Mouse (Mus musculus) liver, embryonic 14.5 days (tissue): ENCODE measurements at regions not wholly inside any gene's neighbourhood (a gene's known extent, or its start where the extent isn't known, plus 50 kb on each side); places are given as distances from the start of the nearest gene placed in this dataset.

Experiments
- ATAC-seq: fragments of 200-750 bp; cut with Nextera tagmentation; 2 replicates; pipeline ENCODE4 v1.8.0; 2017; ENCODE audit warnings: moderate number of reproducible peaks, mild to moderate bottlenecking, moderate library complexity; ENCODE audit not compliant: insufficient read depth
- DNase-seq, 3 experiments: peaks; one replicate each; pipeline ENCODE4 v3.0.0-alpha.2; 2012 to 2013; ENCODE audit warnings: low read depth in 3 of 3, low spot score in 3 of 3
- H3K27ac ChIP-seq: fragments of 300-500 bp; sonication (generic); 2 replicates; pipeline ENCODE4 v1.5.1; 2014; ENCODE audit warnings: moderate library complexity, mild to moderate bottlenecking, control low read depth, inconsistent platforms
- H3K27me3 ChIP-seq: fragments of 300-500 bp; sonication (generic); 2 replicates; pipeline ENCODE4 v1.6.1; 2014; ENCODE audit warnings: mild to moderate bottlenecking, low read length, moderate library complexity; ENCODE audit not compliant: control insufficient read depth, insufficient read depth
- H3K36me3 ChIP-seq: fragments of 300-500 bp; sonication (generic); replicated peaks from 2 replicates; pipeline ENCODE4 v1.6.1; 2014; ENCODE audit warnings: low read depth; ENCODE audit not compliant: control insufficient read depth, insufficient read depth
- H3K4me1 ChIP-seq, 2 experiments: fragments of 200-500 bp in 1 of 2; fragments of 300-500 bp in 1 of 2; sonication (generic) in 1 of 2; replicated peaks; 2 replicates each; pipeline ENCODE4 v1.6.1; 2012 to 2014; ENCODE audit warnings: antibody characterized with exemption in 1 of 2, inconsistent platforms in 1 of 2, low read length in 1 of 2; ENCODE audit not compliant: control insufficient read depth in 2 of 2, insufficient read depth in 2 of 2
- H3K4me2 ChIP-seq: fragments of 300-500 bp; sonication (generic); 2 replicates; pipeline ENCODE4 v1.6.1; 2014; ENCODE audit warnings: low read depth, mild to moderate bottlenecking, control low read depth, moderate library complexity
- H3K4me3 ChIP-seq, 2 experiments: fragments of 200-500 bp in 1 of 2; fragments of 300-500 bp in 1 of 2; sonication (generic) in 1 of 2; 2 replicates each; pipeline ENCODE4 v1.5.1; 2012 to 2014; ENCODE audit warnings: low read depth in 2 of 2, low read length in 2 of 2, mild to moderate bottlenecking in 2 of 2, control low read depth in 1 of 2, inconsistent platforms in 1 of 2, moderate library complexity in 1 of 2; ENCODE audit not compliant: insufficient read depth in 1 of 2
- H3K9ac ChIP-seq: fragments of 300-500 bp; sonication (generic); replicated peaks from 2 replicates; pipeline ENCODE4 v1.6.1; 2014; ENCODE audit warnings: mild to moderate bottlenecking, control low read depth, moderate library complexity
- H3K9me3 ChIP-seq: fragments of 300-500 bp; sonication (generic); 2 replicates; pipeline ENCODE4 v1.6.1; 2016; ENCODE audit warnings: low read length, mixed read lengths; ENCODE audit not compliant: control insufficient read depth
- CTCF ChIP-seq: IDR thresholded peaks from 2 replicates; pipeline ENCODE4 v1.5.1; 2016; ENCODE audit warnings: antibody characterized with exemption, low read depth, control low read depth
- EP300 ChIP-seq: IDR thresholded peaks from 2 replicates; pipeline ENCODE4 v1.6.1; 2016; ENCODE audit warnings: antibody characterized with exemption, low read depth
- WGBS: fragments of 180-500 bp; shearing (Covaris S2); extraction: QIAGEN DNeasy Blood & Tissue Kit; methylation state at CpG from one replicate; pipeline ENCODE4 v1.1.7; 2014; ENCODE audit not compliant: insufficient replicate concordance; 5-methylcytosine and 5-hydroxymethylcytosine counted together

GRCm38 (mm10) chr11:31563826-31564741, 107.6 kb downstream of the Bod1 start:
- Histone ChIP-seq H3K9me3 (no peaks in the 10 kb centered on the region), H3K27me3 (no peaks in the 10 kb centered on the region), H3K4me3 (no peak overlapping the region), H3K4me1 (no peaks in the 10 kb centered on the region), H3K4me2 (no peak overlapping the region), H3K27ac (no peak overlapping the region), H3K9ac (no peak overlapping the region), H3K36me3 (no peaks in the 10 kb centered on the region)
- DNase-seq = no peak
- no peak for ATAC-seq
- 36% methylated on average over 10 of the region's 10 CpGs for WGBS
- TF ChIP-seq EP300 (no peak), CTCF (no peak)

- Histone ChIP-seq H3K27ac (no peak overlapping the region), H3K4me1 (no peaks in the 10 kb centered on the region), H3K9ac (no peak overlapping the region), H3K27me3 (no peaks in the 10 kb centered on the region), H3K4me2 (no peak overlapping the region), H3K4me3 (no peak overlapping the region), H3K36me3 (no peaks in the 10 kb centered on the region), H3K9me3 (no peaks in the 10 kb centered on the region)
- WGBS = 57% methylated on average over 3 of the region's 3 CpGs
- no peak for TF ChIP-seq EP300
- no peak for TF ChIP-seq CTCF
- no peak for DNase-seq
- no peak for ATAC-seq
These were observed 108.7 kb downstream of the Bod1 start for GRCm38 (mm10) chr11:31562954-31563353.

GRCm38 (mm10) chr11:31560775-31561174, 110.9 kb downstream of the Bod1 start:
- no peak overlapping the region for H3K4me3 ChIP-seq
- H3K4me2 ChIP-seq = no peak overlapping the region
- H3K27me3 ChIP-seq = no peaks in the 10 kb centered on the region
- TF ChIP-seq EP300 (no peak), CTCF (no peak)
- ATAC-seq (no peak), DNase-seq (no peak)
- WGBS = 74% methylated on average over 10 of the region's 10 CpGs
- no peaks in the 10 kb centered on the region for H3K36me3 ChIP-seq
- H3K27ac ChIP-seq = no peak overlapping the region
- no peaks in the 10 kb centered on the region for H3K4me1 ChIP-seq
- no peak overlapping the region for H3K9ac ChIP-seq
- no peaks in the 10 kb centered on the region for H3K9me3 ChIP-seq

GRCm38 (mm10) chr11:31555042-31555441, 116.6 kb downstream of the Bod1 start:
- Histone ChIP-seq H3K27ac (no peak overlapping the region), H3K36me3 (no peaks in the 10 kb centered on the region), H3K4me3 (no peak overlapping the region), H3K9ac (no peak overlapping the region), H3K27me3 (no peaks in the 10 kb centered on the region), H3K9me3 (no peaks in the 10 kb centered on the region), H3K4me1 (no peaks in the 10 kb centered on the region), H3K4me2 (no peak overlapping the region)
- 72% methylated on average over 4 of the region's 4 CpGs for WGBS
- ATAC-seq (no peak), DNase-seq (no peak)
- no peak for TF ChIP-seq EP300
- no peak for TF ChIP-seq CTCF

- no peak for TF ChIP-seq EP300
- TF ChIP-seq CTCF = no peak
- Histone ChIP-seq H3K27me3 (no peaks in the 10 kb centered on the region), H3K36me3 (no peaks in the 10 kb centered on the region), H3K4me1 (no peaks in the 10 kb centered on the region), H3K27ac (no peak overlapping the region), H3K4me3 (no peak overlapping the region), H3K4me2 (no peak overlapping the region), H3K9ac (no peak overlapping the region), H3K9me3 (no peaks in the 10 kb centered on the region)
- DNase-seq (no peak), ATAC-seq (no peak)
- 53% methylated on average over 10 of the region's 10 CpGs for WGBS
These were observed 119.9 kb downstream of the Bod1 start for GRCm38 (mm10) chr11:31551614-31552271.
